Mouse (Mus musculus) small intestine, adult 2 months (tissue): ENCODE results near the gene Btbd8. TPM values are rescaled to one million over a fixed set of nuclear protein-coding genes. Genes with fewer than 3 reads are reported as not detected.

ENCODE experiments used
- H3K27ac ChIP-seq: fragments of 200-500 bp; 2 replicates; pipeline ENCODE4 v1.5.1; 2012; ENCODE audit warnings: low read depth, low read length, control low read depth, inconsistent platforms; ENCODE audit not compliant: insufficient read depth
- H3K27me3 ChIP-seq: fragments of 200-500 bp; 2 replicates; pipeline ENCODE4 v1.6.1; 2012; ENCODE audit warnings: mild to moderate bottlenecking, moderate library complexity, low read length, inconsistent platforms; ENCODE audit not compliant: control insufficient read depth, insufficient read depth
- H3K36me3 ChIP-seq: fragments of 200-500 bp; 2 replicates; pipeline ENCODE4 v1.6.1; 2012; ENCODE audit warnings: mild to moderate bottlenecking, low read length, control low read depth, inconsistent platforms; ENCODE audit not compliant: control insufficient read depth, insufficient read depth
- H3K4me1 ChIP-seq: fragments of 200-500 bp; 2 replicates; pipeline ENCODE4 v1.6.1; 2012; ENCODE audit warnings: low read length, inconsistent platforms, mixed read lengths; ENCODE audit not compliant: control insufficient read depth, insufficient read depth, insufficient read length
- H3K4me3 ChIP-seq: fragments of 200-500 bp; 2 replicates; pipeline ENCODE4 v1.5.1; 2012; ENCODE audit warnings: low read depth, mild to moderate bottlenecking, control low read depth, inconsistent platforms, low read length, moderate library complexity
- CTCF ChIP-seq: fragments of 200-500 bp; IDR thresholded peaks from 2 replicates; pipeline ENCODE4 v1.5.1; 2012; ENCODE audit warnings: low read depth, mild to moderate bottlenecking, control low read depth, inconsistent platforms, low read length, moderate library complexity, mixed read lengths; ENCODE audit not compliant: insufficient replicate concordance, insufficient read length; ENCODE audit errors: extremely low read depth
- POLR2A ChIP-seq: fragments of 200-500 bp; IDR thresholded peaks from 2 replicates; pipeline ENCODE4 v1.6.1; 2012; ENCODE audit warnings: low read depth, mild to moderate bottlenecking, control low read depth, inconsistent platforms, low read length, moderate library complexity
- WGBS: fragments of 180-500 bp; shearing (Covaris S2); methylation state at CpG from one replicate; pipeline ENCODE4 v1.1.7; 2018; 5-methylcytosine and 5-hydroxymethylcytosine counted together
- polyA plus RNA-seq: library from polyadenylated mRNA; depleted of rRNA; stranded (reverse); fragments of >200 nt; gene quantifications from 2 replicates; pipeline ENCODE4 v1.2.3, GENCODE M21; 2012

The Btbd8 gene
- polyA plus RNA-seq, 1 experiment: 0.28 TPM

- H3K27me3 ChIP-seq: peaks cover 20% of the 10 kb centered on the region
Observed at GRCm38 (mm10) chr5:107405361-107405760, 32.4 kb upstream of the Btbd8 start.

GRCm38 (mm10) chr5:107410305-107410704 lies 27.5 kb upstream of the Btbd8 start:
- Histone ChIP-seq H3K27ac (no peak overlapping the region), H3K27me3 (no peaks in the 10 kb centered on the region), H3K4me1 (no peaks in the 10 kb centered on the region), H3K4me3 (no peak overlapping the region), H3K36me3 (no peaks in the 10 kb centered on the region)
- no peak for TF ChIP-seq POLR2A
- no peak for TF ChIP-seq CTCF
- 94% methylated on average over 1 of the region's 1 CpGs for WGBS

More at GRCm38 (mm10) chr5:107405361-107405760, 32.4 kb upstream of the Btbd8 start:
- H3K36me3 ChIP-seq: no peaks in the 10 kb centered on the region
- 91% methylated on average over 4 of the region's 4 CpGs for WGBS
- H3K4me1 ChIP-seq: peaks cover 4% of the 10 kb centered on the region; the same call in 1 of the 2 replicates
- no peak overlapping the region for H3K4me3 ChIP-seq
- TF ChIP-seq POLR2A (no peak), CTCF (no peak)
- no peak overlapping the region for H3K27ac ChIP-seq

GRCm38 (mm10) chr5:107411326-107411725 lies 26.5 kb upstream of the Btbd8 start:
- TF ChIP-seq POLR2A: no peak
- TF ChIP-seq CTCF: no peak
- H3K4me3 ChIP-seq: no peak overlapping the region
- H3K36me3 ChIP-seq: no peaks in the 10 kb centered on the region
- no peak overlapping the region for H3K27ac ChIP-seq
- H3K27me3 ChIP-seq: no peaks in the 10 kb centered on the region
- 81% methylated on average over 4 of the region's 4 CpGs for WGBS
- no peaks in the 10 kb centered on the region for H3K4me1 ChIP-seq

- TF ChIP-seq CTCF (no peak), POLR2A (no peak)
- no peaks in the 10 kb centered on the region for H3K4me1 ChIP-seq
- H3K36me3 ChIP-seq: no peaks in the 10 kb centered on the region
- no peak overlapping the region for H3K4me3 ChIP-seq
- no peaks in the 10 kb centered on the region for H3K27me3 ChIP-seq
- 93% methylated on average over 2 of the region's 2 CpGs for WGBS
- no peak overlapping the region for H3K27ac ChIP-seq
Observed at GRCm38 (mm10) chr5:107412285-107412684, 25.5 kb upstream of the Btbd8 start.

- H3K36me3 ChIP-seq: no peaks in the 10 kb centered on the region
- H3K4me1 ChIP-seq: no peaks in the 10 kb centered on the region
- 78% methylated on average over 2 of the region's 2 CpGs for WGBS
- TF ChIP-seq CTCF (no peak), POLR2A (no peak)
- H3K4me3 ChIP-seq: no peak overlapping the region
- H3K27me3 ChIP-seq: no peaks in the 10 kb centered on the region
- no peak overlapping the region for H3K27ac ChIP-seq
Observed at GRCm38 (mm10) chr5:107415098-107415497, 22.7 kb upstream of the Btbd8 start.

GRCm38 (mm10) chr5:107421676-107422075 lies 16.1 kb upstream of the Btbd8 start:
- H3K27ac ChIP-seq: no peak overlapping the region
- 6% methylated on average over 1 of the region's 1 CpGs for WGBS
- no peaks in the 10 kb centered on the region for H3K36me3 ChIP-seq
- H3K4me1 ChIP-seq: no peaks in the 10 kb centered on the region
- H3K27me3 ChIP-seq: no peaks in the 10 kb centered on the region
- TF ChIP-seq POLR2A (no peak), CTCF (no peak)
- no peak overlapping the region for H3K4me3 ChIP-seq

GRCm38 (mm10) chr5:107431249-107431648 lies 6.5 kb upstream of the Btbd8 start, which contains the start of gene Lpcat2b:
Lpcat2b (plus strand) TSS chr5:107431549.
- WGBS: 76% methylated on average over 3 of the region's 3 CpGs
- Histone ChIP-seq H3K27ac (no peak within 1 kb of the TSS), H3K4me1 (no peaks in the 10 kb centered on the region), H3K4me3 (no peak within 1 kb of the TSS), H3K36me3 (no peaks in the 10 kb centered on the region), H3K27me3 (no peaks in the 10 kb centered on the region)
- no peak for TF ChIP-seq CTCF
- TF ChIP-seq POLR2A: no peak
